Mouse (Mus musculus): ENCODE measurements around the gene Dlx3.
A peak's percentile ranks its signal among the peaks of the same experiment; 100 is the strongest.

Dlx3 gene

DNA sequence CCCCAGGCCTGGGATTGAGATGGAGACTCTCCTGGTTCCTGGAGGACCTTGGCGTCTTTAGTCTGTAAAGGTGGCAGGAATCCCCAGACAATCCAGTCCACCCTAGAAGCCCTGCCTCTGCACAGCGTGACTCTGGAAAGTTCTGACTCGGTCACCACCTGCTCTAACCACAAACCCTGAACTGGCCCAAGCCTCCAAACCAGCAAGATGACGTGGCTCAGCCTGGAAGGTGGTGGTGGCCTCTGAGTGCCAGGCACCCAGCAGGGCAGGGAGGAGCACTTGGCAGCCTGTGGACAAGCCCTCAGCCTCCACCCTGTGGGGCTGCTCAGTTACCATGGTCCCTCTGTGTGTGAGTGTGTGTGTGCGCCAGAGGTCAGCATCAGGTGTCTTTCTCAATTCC, 38.0 kb downstream of the Dlx3 start:
- peak in 1 of 2 experiments; percentile 43 for DNase-seq

DNA sequence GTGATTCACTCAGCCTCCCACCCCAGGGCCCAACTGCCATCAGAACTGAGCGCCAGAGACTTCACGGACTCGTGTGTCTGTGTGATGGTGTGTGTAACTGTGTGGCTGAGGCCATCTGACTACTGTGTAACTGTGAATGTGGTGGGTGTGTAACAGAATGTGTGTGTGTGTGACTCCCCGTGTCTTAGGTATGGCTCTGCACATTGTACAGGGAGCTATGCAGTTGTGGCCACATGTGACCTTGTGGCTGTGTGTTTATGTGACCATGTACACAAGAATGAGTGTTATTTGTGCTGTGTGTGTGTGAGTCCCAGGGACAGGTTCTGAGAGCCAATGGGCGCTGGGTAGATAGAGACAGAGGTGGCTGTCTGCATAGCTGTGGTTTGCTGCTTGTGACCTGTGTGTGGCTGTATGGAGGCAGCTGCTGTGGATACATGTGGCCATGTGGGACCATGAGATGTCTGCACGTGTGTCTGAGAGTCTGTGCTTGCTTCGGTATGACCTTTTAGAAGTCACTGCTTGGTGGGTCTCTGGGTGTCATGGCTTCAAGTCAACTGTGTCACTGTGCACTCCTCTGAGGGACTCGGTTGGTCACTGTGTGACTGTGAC, 39.9 kb downstream of the Dlx3 start:
- DNase-seq = no peak

DNA sequence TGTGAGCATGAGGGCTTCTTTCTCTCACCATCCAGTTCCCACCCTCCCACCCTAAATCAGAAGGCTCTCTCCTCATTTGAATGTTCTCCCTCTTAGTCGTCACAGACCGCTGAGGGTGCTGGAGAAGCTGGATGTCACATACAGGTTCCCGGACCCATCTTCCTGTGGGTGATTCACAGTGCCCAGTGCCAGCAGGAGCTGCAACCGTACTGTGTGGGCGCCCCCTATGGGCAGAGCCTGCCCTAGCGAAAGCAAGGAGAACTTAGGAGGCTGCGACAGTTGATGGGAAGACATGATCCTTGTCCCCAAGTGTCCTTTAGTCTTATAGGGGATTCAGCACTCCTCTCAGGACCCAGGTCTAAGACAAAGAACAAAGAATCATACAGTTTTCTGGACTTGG, 40.8 kb downstream of the Dlx3 start:
- peak in 1 of 2 experiments; percentile 36 for DNase-seq

DNA sequence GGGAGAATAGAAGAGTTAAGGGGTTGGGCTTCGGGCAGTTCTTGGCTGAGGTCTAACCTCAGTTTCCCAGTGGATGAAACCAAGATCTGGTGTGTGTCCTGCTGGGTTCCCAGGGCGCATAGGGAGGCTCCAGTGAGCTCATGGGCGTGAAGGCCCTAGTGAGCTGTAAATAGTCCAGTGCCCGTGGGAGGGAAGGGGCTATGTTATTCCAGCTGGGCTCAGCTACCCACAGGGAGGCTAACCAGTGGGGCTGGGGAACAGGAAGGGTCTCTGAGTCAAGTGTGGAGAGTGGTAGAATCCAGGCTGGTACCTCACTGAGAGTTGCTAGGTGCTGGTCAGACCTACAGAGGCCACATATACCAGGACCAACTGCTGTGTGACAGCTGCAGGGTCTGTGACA, 41.8 kb downstream of the Dlx3 start:
- DNase-seq = no peak

DNA sequence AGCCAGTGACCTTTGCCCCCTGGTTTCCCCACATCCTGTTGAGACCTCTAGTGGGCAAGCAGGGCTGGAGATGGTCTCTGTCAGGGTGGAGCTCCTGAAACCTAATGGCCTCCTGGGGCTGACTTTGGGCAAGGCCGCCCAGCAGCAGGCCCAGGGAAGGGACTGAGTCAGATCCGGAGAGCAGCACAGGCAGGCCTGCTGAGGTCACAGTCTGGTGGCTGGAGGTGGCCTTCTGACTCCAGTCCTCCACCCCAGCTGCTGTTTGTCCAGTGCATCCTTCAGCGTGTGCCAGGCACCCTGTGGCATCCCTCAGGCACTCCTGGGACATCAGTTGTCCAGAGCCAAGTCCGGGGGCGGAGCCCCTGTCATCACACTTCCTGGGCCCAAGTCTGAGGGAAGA, 45.9 kb downstream of the Dlx3 start:
- no peak for DNase-seq

Measured in cerebellum, postnatal 10 days (tissue).